Mouse (Mus musculus): ENCODE results near the gene Mxra8. TPM values are rescaled to one million over a fixed set of nuclear protein-coding genes. Genes with fewer than 3 reads are reported as not detected.

Gene Mxra8
- polyA plus RNA-seq, 1 experiment from 2014 or later: 69.6 TPM

- H3K36me3 ChIP-seq: peaks cover 15% of the 10 kb centered on the region
- no peaks in the 10 kb centered on the region for H3K9me3 ChIP-seq
- H3K4me2 ChIP-seq: peak overlapping the region; percentile 14; the same call in 1 of the 2 replicates
- ATAC-seq (ENCODE audit: insufficient number of reproducible peaks, insufficient read depth, low FRiP score, low TSS enrichment, low read depth): no peak
- no peak overlapping the region for H3K4me3 ChIP-seq
- H3K27me3 ChIP-seq: peaks cover 6% of the 10 kb centered on the region; the same call in 1 of the 2 replicates
- H3K27ac ChIP-seq: peak overlapping the region; percentile 86
- 74% methylated on average over 11 of the region's 11 CpGs for WGBS
- peaks cover 56% of the 10 kb centered on the region for H3K4me1 ChIP-seq
- H3K9ac ChIP-seq: no peak overlapping the region
Measured at GRCm38 (mm10) chr4:155837404-155838010, 2.0 kb upstream of the Mxra8 start.

DNA sequence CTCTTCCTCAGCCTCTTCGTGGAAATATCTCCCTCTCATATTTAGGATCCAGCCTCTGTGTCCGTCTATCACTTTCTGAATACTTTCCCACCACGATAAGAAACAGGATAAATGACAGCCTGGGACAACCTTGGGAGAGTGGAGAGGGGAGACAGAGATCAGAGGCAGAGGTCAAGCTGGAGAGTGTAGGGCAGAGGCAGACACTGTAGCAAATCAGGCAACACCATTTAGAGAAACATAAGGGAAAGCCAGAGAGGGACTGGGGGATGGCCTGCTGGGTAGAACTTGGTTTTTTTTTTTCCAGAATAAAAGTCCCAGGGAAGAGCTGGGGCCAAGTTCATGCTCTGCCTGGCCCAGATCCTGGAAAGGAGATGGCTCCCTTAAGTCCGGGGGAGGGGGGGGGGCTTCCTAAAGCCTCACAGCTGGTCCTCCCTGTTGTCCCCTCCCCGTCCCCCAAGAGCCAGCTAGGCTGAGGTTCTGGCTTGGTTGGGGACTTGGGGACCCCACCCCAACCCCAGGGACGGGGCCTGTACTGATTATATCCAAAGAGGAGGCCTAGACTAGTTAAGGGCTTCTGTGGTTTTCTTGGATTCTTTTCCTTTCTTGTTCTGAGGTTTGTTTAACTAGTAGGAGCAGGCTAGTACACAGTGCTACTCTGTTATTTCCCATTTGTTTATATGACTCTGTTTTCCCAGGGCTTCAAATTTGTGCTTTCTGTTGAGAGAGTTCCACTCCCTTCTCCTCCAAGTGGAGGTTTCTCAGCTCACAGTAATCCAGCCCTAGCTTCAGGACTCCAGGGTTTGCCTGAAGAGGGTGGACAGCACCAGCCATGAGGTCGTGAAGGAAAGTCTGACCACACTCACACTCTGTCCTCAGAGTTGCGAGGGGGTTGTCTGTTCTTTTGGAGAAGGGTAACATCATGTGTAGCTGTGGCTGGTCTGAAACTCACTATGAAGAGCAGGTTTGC, 1.0 kb upstream of the Mxra8 start:
- Histone ChIP-seq H3K9me3 (no peaks in the 10 kb centered on the region), H3K9ac (no peak overlapping the region), H3K4me3 (no peak overlapping the region), H3K36me3 (peaks cover 17% of the 10 kb centered on the region), H3K27ac (peak overlapping the region; percentile 86), H3K4me1 (peaks cover 46% of the 10 kb centered on the region), H3K4me2 (peak overlapping the region; percentile 94), H3K27me3 (peaks cover 6% of the 10 kb centered on the region; the same call in 1 of the 2 replicates)
- 54% methylated on average over 8 of the region's 8 CpGs for WGBS
- no peak for ATAC-seq (ENCODE audit: insufficient number of reproducible peaks, insufficient read depth, low FRiP score, low TSS enrichment, low read depth)

GRCm38 (mm10) chr4:155840076-155841002, 859 bp downstream of the Mxra8 start:
- Histone ChIP-seq H3K27me3 (peaks cover 6% of the 10 kb centered on the region; the same call in 1 of the 2 replicates), H3K4me1 (peaks cover 38% of the 10 kb centered on the region), H3K4me2 (peak overlapping the region; percentile 94), H3K27ac (peak overlapping the region; percentile 86), H3K9ac (peak overlapping the region; percentile 75), H3K36me3 (peaks cover 20% of the 10 kb centered on the region), H3K9me3 (no peaks in the 10 kb centered on the region), H3K4me3 (peak overlapping the region; percentile 56)
- WGBS: 3% methylated on average over 8 of the region's 8 CpGs
- no peak; the same call in 1 of the 2 replicates for ATAC-seq (ENCODE audit: insufficient number of reproducible peaks, insufficient read depth, low FRiP score, low TSS enrichment, low read depth)

GRCm38 (mm10) chr4:155841003-155841454, 1.5 kb downstream of the Mxra8 start:
- no peaks in the 10 kb centered on the region for H3K9me3 ChIP-seq
- peaks cover 20% of the 10 kb centered on the region for H3K36me3 ChIP-seq
- H3K27me3 ChIP-seq: peaks cover 6% of the 10 kb centered on the region; the same call in 1 of the 2 replicates
- peaks cover 38% of the 10 kb centered on the region for H3K4me1 ChIP-seq
- peak overlapping the region; percentile 94 for H3K4me2 ChIP-seq
- peak overlapping the region; percentile 86 for H3K27ac ChIP-seq
- peak; percentile 75 for ATAC-seq (ENCODE audit: insufficient number of reproducible peaks, insufficient read depth, low FRiP score, low TSS enrichment, low read depth)
- H3K4me3 ChIP-seq: peak overlapping the region; percentile 56
- H3K9ac ChIP-seq: peak overlapping the region; percentile 75
- under 1% methylated on average over 32 of the region's 32 CpGs for WGBS

DNA sequence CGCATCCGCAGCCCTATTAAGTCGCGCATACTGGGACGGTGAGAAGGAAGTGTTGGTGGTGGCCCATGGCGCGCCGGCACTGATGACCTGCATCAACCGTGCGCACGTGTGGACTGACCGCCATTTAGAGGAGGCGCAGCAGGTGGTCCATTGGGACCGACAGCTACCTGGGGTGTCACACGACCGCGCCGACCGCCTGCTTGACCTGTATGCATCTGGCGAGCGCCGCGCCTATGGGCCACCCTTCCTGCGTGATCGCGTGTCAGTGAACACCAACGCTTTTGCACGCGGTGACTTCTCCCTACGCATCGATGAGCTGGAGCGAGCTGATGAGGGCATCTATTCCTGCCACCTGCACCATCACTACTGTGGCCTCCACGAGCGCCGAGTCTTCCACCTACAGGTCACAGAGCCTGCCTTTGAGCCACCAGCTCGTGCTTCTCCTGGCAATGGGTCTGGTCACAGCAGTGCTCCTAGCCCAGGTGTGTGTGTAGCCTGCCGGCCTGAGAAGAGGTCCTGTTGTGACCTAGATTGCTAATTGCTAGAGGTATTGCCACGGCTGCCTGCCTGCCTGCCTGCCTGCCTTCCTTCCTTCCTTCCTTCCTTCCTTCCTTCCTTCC, 2.3 kb downstream of the Mxra8 start:
- peaks cover 6% of the 10 kb centered on the region; the same call in 1 of the 2 replicates for H3K27me3 ChIP-seq
- H3K9me3 ChIP-seq: no peaks in the 10 kb centered on the region
- 38% methylated on average over 38 of the region's 38 CpGs for WGBS
- H3K36me3 ChIP-seq: peaks cover 20% of the 10 kb centered on the region
- no peak for ATAC-seq (ENCODE audit: insufficient number of reproducible peaks, insufficient read depth, low FRiP score, low TSS enrichment, low read depth)
- H3K4me3 ChIP-seq: peak overlapping the region; percentile 56
- H3K27ac ChIP-seq: no peak overlapping the region
- H3K9ac ChIP-seq: 0 out of 2 replicates have a peak overlapping the region, but pooled peaks have one; percentile 75
- peak overlapping the region; percentile 94 for H3K4me2 ChIP-seq
- H3K4me1 ChIP-seq: peaks cover 41% of the 10 kb centered on the region

GRCm38 (mm10) chr4:155843231-155843630, 3.8 kb downstream of the Mxra8 start:
- H3K27ac ChIP-seq: no peak overlapping the region
- H3K4me1 ChIP-seq: peaks cover 44% of the 10 kb centered on the region
- H3K36me3 ChIP-seq: peaks cover 20% of the 10 kb centered on the region
- H3K9ac ChIP-seq: no peak overlapping the region
- no peak for ATAC-seq (ENCODE audit: insufficient number of reproducible peaks, insufficient read depth, low FRiP score, low TSS enrichment, low read depth)
- H3K9me3 ChIP-seq: no peaks in the 10 kb centered on the region
- peaks cover 6% of the 10 kb centered on the region; the same call in 1 of the 2 replicates for H3K27me3 ChIP-seq
- no peak overlapping the region for H3K4me3 ChIP-seq
- no peak overlapping the region for H3K4me2 ChIP-seq
- 89% methylated on average over 5 of the region's 5 CpGs for WGBS

DNA sequence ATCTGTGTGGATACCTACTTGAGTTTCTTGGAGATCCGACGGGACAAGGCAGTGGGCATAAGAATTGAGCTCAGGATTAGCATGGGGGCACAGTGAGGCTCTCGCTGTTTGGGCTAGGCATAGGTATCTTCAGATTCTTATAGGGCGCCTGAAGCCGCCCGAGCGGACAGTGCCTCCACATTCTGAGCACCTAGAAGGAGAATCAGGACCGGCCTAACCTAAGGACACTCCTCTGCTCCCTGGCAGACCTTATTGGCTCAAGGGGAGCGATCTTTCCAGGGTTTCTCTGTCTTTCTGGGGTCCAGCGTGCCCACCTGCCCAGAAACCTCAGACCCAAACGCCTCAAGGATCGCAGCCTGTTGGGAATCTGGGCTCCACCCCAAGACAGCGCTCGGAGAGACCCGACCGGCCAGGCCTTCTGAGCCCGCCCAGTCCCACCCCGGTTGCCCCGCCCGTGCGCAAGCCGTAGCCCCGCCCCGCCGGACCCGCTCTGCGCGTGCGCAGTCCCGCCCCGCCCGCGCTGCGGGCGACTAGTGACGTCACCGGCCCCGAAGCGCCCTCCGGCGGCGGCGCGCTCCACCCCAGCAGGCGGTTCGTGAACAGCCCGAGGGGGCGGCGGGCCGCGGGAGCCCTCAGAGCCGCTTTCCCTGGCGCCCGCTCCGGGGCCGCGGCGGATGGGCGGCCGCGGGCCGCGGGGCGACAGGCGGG, 7.5 kb downstream of the Mxra8 start, which contains the start of gene Dvl1:
Gene Dvl1, plus strand, starts transcription at position 532 of the 708 bp plus-strand sequence.
- Histone ChIP-seq H3K4me1 (peaks cover 27% of the 10 kb centered on the region), H3K9ac (peak within 1 kb of the TSS; percentile 88), H3K27me3 (no peaks in the 10 kb centered on the region), H3K4me2 (peak within 1 kb of the TSS; percentile 89), H3K9me3 (no peaks in the 10 kb centered on the region), H3K36me3 (peaks cover 15% of the 10 kb centered on the region), H3K27ac (peak within 1 kb of the TSS; percentile 68; the same call in 1 of the 2 replicates), H3K4me3 (peak within 1 kb of the TSS; percentile 81)
- ATAC-seq (ENCODE audit: insufficient number of reproducible peaks, insufficient read depth, low FRiP score, low TSS enrichment, low read depth): peak; percentile 89
- WGBS: 2% methylated on average over 61 of the region's 65 CpGs

- Histone ChIP-seq H3K36me3 (peaks cover 10% of the 10 kb centered on the region), H3K4me2 (peak overlapping the region; percentile 89), H3K9ac (peak overlapping the region; percentile 88), H3K9me3 (no peaks in the 10 kb centered on the region), H3K4me1 (peaks cover 27% of the 10 kb centered on the region), H3K27me3 (no peaks in the 10 kb centered on the region), H3K27ac (no peak overlapping the region), H3K4me3 (peak overlapping the region; percentile 81)
- WGBS: 2% methylated on average over 56 of the region's 69 CpGs
- 0 out of 2 replicates have a peak, but pooled peaks have one; percentile 22 for ATAC-seq (ENCODE audit: insufficient number of reproducible peaks, insufficient read depth, low FRiP score, low TSS enrichment, low read depth)
Measured at GRCm38 (mm10) chr4:155847591-155848352, 8.3 kb downstream of the Mxra8 start.

GRCm38 (mm10) chr4:155848434-155849095, 9.1 kb downstream of the Mxra8 start:
- 54% methylated on average over 7 of the region's 7 CpGs for WGBS
- no peak for ATAC-seq (ENCODE audit: insufficient number of reproducible peaks, insufficient read depth, low FRiP score, low TSS enrichment, low read depth)
- Histone ChIP-seq H3K9me3 (no peaks in the 10 kb centered on the region), H3K4me3 (peak overlapping the region; percentile 81), H3K27ac (no peak overlapping the region), H3K36me3 (peaks cover 4% of the 10 kb centered on the region), H3K27me3 (no peaks in the 10 kb centered on the region), H3K9ac (peak overlapping the region; percentile 88), H3K4me1 (peaks cover 27% of the 10 kb centered on the region), H3K4me2 (peak overlapping the region; percentile 89)
